Mouse (Mus musculus) myocyte (in vitro differentiated cells): ENCODE measurements around the gene Zfp365.

ENCODE experiments used
- CEBPB ChIP-seq: IDR thresholded peaks from 2 replicates; pipeline ENCODE4 v1.6.1; 2011; ENCODE audit warnings: mild to moderate bottlenecking, moderate library complexity; ENCODE audit not compliant: poor library complexity, insufficient read depth, severe bottlenecking
- MYOD1 ChIP-seq, 3 experiments: IDR thresholded peaks; one replicate each; pipeline ENCODE4 v1.6.1; 2011; ENCODE audit warnings: control low read depth in 2 of 3, low read depth in 2 of 3, mild to moderate bottlenecking in 2 of 3, moderate library complexity in 1 of 3; ENCODE audit not compliant: insufficient read length in 2 of 3, control insufficient read depth in 1 of 3
- MYOG ChIP-seq, 3 experiments: IDR thresholded peaks; one replicate each; pipeline ENCODE4 v1.6.1; 2011; ENCODE audit warnings: control low read depth in 2 of 3, low read depth in 2 of 3, mild to moderate bottlenecking in 2 of 3; ENCODE audit not compliant: insufficient read length in 2 of 3, control insufficient read depth in 1 of 3, insufficient read depth in 1 of 3
- POLR2A ChIP-seq: IDR thresholded peaks from one replicate; pipeline ENCODE4 v1.6.1; 2011; ENCODE audit warnings: low read depth, mild to moderate bottlenecking, control low read depth, moderate library complexity; ENCODE audit not compliant: insufficient read length
- TCF12 ChIP-seq: IDR thresholded peaks from one replicate; pipeline ENCODE4 v1.6.1; 2011; ENCODE audit warnings: mild to moderate bottlenecking, control low read depth; ENCODE audit not compliant: poor library complexity, insufficient read depth, severe bottlenecking

GRCm38 (mm10) chr10:67903387-67903786, 9.1 kb downstream of the Zfp365 start:
- TF ChIP-seq MYOG (IDR thresholded peaks at IDR 0.05; ENCODE audit: control insufficient read depth in 1 of 3, insufficient read depth in 1 of 3, insufficient read length in 2 of 3, low read depth in 2 of 3) (no peak), MYOD1 (IDR thresholded peaks at IDR 0.05; ENCODE audit: control insufficient read depth in 1 of 3, insufficient read length in 2 of 3, low read depth in 2 of 3) (no peak), POLR2A (no peak), TCF12 (no peak), CEBPB (no peak)
